Mouse (Mus musculus): ENCODE results near the gene Wdr24. TPM values are rescaled to one million over a fixed set of nuclear protein-coding genes. Genes with fewer than 3 reads are reported as not detected.

Wdr24 gene
- polyA plus RNA-seq, 1 experiment from 2014 or later, result 14.1 TPM

Other genes with a start within 250 kb of the Wdr24 start
- 20.8 TPM for gene Lmf1, start 244.5 kb upstream of the Wdr24 start, polyA plus RNA-seq (2014; fragmentation: Illumina TruSeq; extraction: RNeasy Lipid Tissue Mini Kit (QIAGEN cat#74804); ENCODE audit: low read depth, low replicate concordance)
- not detected for gene Gng13, start 106.5 kb upstream of the Wdr24 start, polyA plus RNA-seq (2014; fragmentation: Illumina TruSeq; extraction: RNeasy Lipid Tissue Mini Kit (QIAGEN cat#74804); ENCODE audit: low read depth, low replicate concordance)
- 1.7 TPM for gene Chtf18, start 96.2 kb upstream of the Wdr24 start, polyA plus RNA-seq (2014; fragmentation: Illumina TruSeq; extraction: RNeasy Lipid Tissue Mini Kit (QIAGEN cat#74804); ENCODE audit: low read depth, low replicate concordance)
- 10.7 TPM for gene Rpusd1, start 96.0 kb upstream of the Wdr24 start, polyA plus RNA-seq (2014; fragmentation: Illumina TruSeq; extraction: RNeasy Lipid Tissue Mini Kit (QIAGEN cat#74804); ENCODE audit: low read depth, low replicate concordance)
- gene Mslnl, start 87.6 kb upstream of the Wdr24 start, polyA plus RNA-seq (2014; fragmentation: Illumina TruSeq; extraction: RNeasy Lipid Tissue Mini Kit (QIAGEN cat#74804); ENCODE audit: low read depth, low replicate concordance), result 0.11 TPM
- gene Msln, start 69.2 kb upstream of the Wdr24 start, polyA plus RNA-seq (2014; fragmentation: Illumina TruSeq; extraction: RNeasy Lipid Tissue Mini Kit (QIAGEN cat#74804); ENCODE audit: low read depth, low replicate concordance), result 26.3 TPM
- gene Narfl, start 49.9 kb upstream of the Wdr24 start, polyA plus RNA-seq (2014; fragmentation: Illumina TruSeq; extraction: RNeasy Lipid Tissue Mini Kit (QIAGEN cat#74804); ENCODE audit: low read depth, low replicate concordance), result 17.1 TPM
- 27.9 TPM for gene Haghl, start 38.0 kb upstream of the Wdr24 start, polyA plus RNA-seq (2014; fragmentation: Illumina TruSeq; extraction: RNeasy Lipid Tissue Mini Kit (QIAGEN cat#74804); ENCODE audit: low read depth, low replicate concordance)
- gene Ccdc78, start 37.0 kb upstream of the Wdr24 start, polyA plus RNA-seq (2014; fragmentation: Illumina TruSeq; extraction: RNeasy Lipid Tissue Mini Kit (QIAGEN cat#74804); ENCODE audit: low read depth, low replicate concordance), result 0.32 TPM
- gene Fam173a, start 30.7 kb upstream of the Wdr24 start, polyA plus RNA-seq (2014; fragmentation: Illumina TruSeq; extraction: RNeasy Lipid Tissue Mini Kit (QIAGEN cat#74804); ENCODE audit: low read depth, low replicate concordance), result 85.6 TPM
- not detected for gene AC134908.4, start 28.0 kb upstream of the Wdr24 start, polyA plus RNA-seq (2014; fragmentation: Illumina TruSeq; extraction: RNeasy Lipid Tissue Mini Kit (QIAGEN cat#74804); ENCODE audit: low read depth, low replicate concordance)
- gene Metrn, start 26.5 kb upstream of the Wdr24 start, polyA plus RNA-seq (2014; fragmentation: Illumina TruSeq; extraction: RNeasy Lipid Tissue Mini Kit (QIAGEN cat#74804); ENCODE audit: low read depth, low replicate concordance), result 10.5 TPM
- 0.35 TPM for gene Fbxl16, start 14.5 kb upstream of the Wdr24 start, polyA plus RNA-seq (2014; fragmentation: Illumina TruSeq; extraction: RNeasy Lipid Tissue Mini Kit (QIAGEN cat#74804); ENCODE audit: low read depth, low replicate concordance)
- gene Jmjd8, start 5.2 kb downstream of the Wdr24 start, polyA plus RNA-seq (2014; fragmentation: Illumina TruSeq; extraction: RNeasy Lipid Tissue Mini Kit (QIAGEN cat#74804); ENCODE audit: low read depth, low replicate concordance), result 62.1 TPM
- gene Stub1, start 9.8 kb downstream of the Wdr24 start, polyA plus RNA-seq (2014; fragmentation: Illumina TruSeq; extraction: RNeasy Lipid Tissue Mini Kit (QIAGEN cat#74804); ENCODE audit: low read depth, low replicate concordance), result 137 TPM
- 43.9 TPM for gene Rhbdl1, start 13.7 kb downstream of the Wdr24 start, polyA plus RNA-seq (2014; fragmentation: Illumina TruSeq; extraction: RNeasy Lipid Tissue Mini Kit (QIAGEN cat#74804); ENCODE audit: low read depth, low replicate concordance)
- 17.7 TPM for gene Gm20683, start 18.1 kb downstream of the Wdr24 start, polyA plus RNA-seq (2014; fragmentation: Illumina TruSeq; extraction: RNeasy Lipid Tissue Mini Kit (QIAGEN cat#74804); ENCODE audit: low read depth, low replicate concordance)
- 37.8 TPM for gene Rhot2, start 21.2 kb downstream of the Wdr24 start, polyA plus RNA-seq (2014; fragmentation: Illumina TruSeq; extraction: RNeasy Lipid Tissue Mini Kit (QIAGEN cat#74804); ENCODE audit: low read depth, low replicate concordance)
- gene Wdr90, start 37.9 kb downstream of the Wdr24 start, polyA plus RNA-seq (2014; fragmentation: Illumina TruSeq; extraction: RNeasy Lipid Tissue Mini Kit (QIAGEN cat#74804); ENCODE audit: low read depth, low replicate concordance), result 12.3 TPM
- gene Mcrip2, start 45.1 kb downstream of the Wdr24 start, polyA plus RNA-seq (2014; fragmentation: Illumina TruSeq; extraction: RNeasy Lipid Tissue Mini Kit (QIAGEN cat#74804); ENCODE audit: low read depth, low replicate concordance), result 30.4 TPM
- gene Mettl26, start 51.4 kb downstream of the Wdr24 start, polyA plus RNA-seq (2014; fragmentation: Illumina TruSeq; extraction: RNeasy Lipid Tissue Mini Kit (QIAGEN cat#74804); ENCODE audit: low read depth, low replicate concordance), result 50.1 TPM
- 1.1 TPM for gene Wfikkn1, start 57.2 kb downstream of the Wdr24 start, polyA plus RNA-seq (2014; fragmentation: Illumina TruSeq; extraction: RNeasy Lipid Tissue Mini Kit (QIAGEN cat#74804); ENCODE audit: low read depth, low replicate concordance)
- gene Rab40c, start 96.1 kb downstream of the Wdr24 start, polyA plus RNA-seq (2014; fragmentation: Illumina TruSeq; extraction: RNeasy Lipid Tissue Mini Kit (QIAGEN cat#74804); ENCODE audit: low read depth, low replicate concordance), result 22.5 TPM
- 65.9 TPM for gene Pigq, start 121.3 kb downstream of the Wdr24 start, polyA plus RNA-seq (2014; fragmentation: Illumina TruSeq; extraction: RNeasy Lipid Tissue Mini Kit (QIAGEN cat#74804); ENCODE audit: low read depth, low replicate concordance)
- 2.3 TPM for gene Nhlrc4, start 121.3 kb downstream of the Wdr24 start, polyA plus RNA-seq (2014; fragmentation: Illumina TruSeq; extraction: RNeasy Lipid Tissue Mini Kit (QIAGEN cat#74804); ENCODE audit: low read depth, low replicate concordance)
- 1.3 TPM for gene A930017K11Rik, start 128.9 kb downstream of the Wdr24 start, polyA plus RNA-seq (2014; fragmentation: Illumina TruSeq; extraction: RNeasy Lipid Tissue Mini Kit (QIAGEN cat#74804); ENCODE audit: low read depth, low replicate concordance)
- gene Capn15, start 162.2 kb downstream of the Wdr24 start, polyA plus RNA-seq (2014; fragmentation: Illumina TruSeq; extraction: RNeasy Lipid Tissue Mini Kit (QIAGEN cat#74804); ENCODE audit: low read depth, low replicate concordance), result 18.4 TPM
- gene Rab11fip3, start 245.9 kb downstream of the Wdr24 start, polyA plus RNA-seq (2014; fragmentation: Illumina TruSeq; extraction: RNeasy Lipid Tissue Mini Kit (QIAGEN cat#74804); ENCODE audit: low read depth, low replicate concordance), result 27.8 TPM